Mouse (Mus musculus): ENCODE measurements at regions not wholly inside any gene's neighbourhood (a gene's known extent, or its start where the extent isn't known, plus 50 kb on each side); places are given as distances from the start of the nearest gene placed in this dataset.

DNA sequence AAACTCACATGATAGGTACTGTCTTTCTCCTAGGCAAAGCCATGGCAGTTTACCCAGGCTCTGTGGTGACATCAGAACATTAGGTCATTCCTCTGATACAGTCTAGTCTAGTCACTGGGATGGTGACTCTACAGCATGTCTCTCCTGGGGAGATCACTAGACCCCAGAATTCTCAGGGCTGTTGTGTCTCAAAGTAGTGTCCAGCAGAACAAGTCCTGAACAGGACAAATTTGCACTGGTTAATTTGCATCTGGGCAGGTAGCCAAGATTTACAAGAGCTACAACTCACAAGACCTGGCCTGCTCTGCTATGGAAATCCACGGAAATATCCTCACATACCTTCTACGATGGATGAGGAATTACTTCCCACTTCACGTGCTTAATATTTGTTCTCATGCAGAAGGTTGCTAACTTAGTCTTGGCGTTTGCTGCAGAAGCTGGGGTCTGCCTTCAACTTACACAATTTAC lies 88.2 kb upstream of the Cerkl start:
- TF ChIP-seq CTCF (conservative IDR thresholded peaks at IDR 0.05; ENCODE audit: insufficient read depth, insufficient read length, low read depth, low read length) (no peak), POLR2A (IDR thresholded peaks at IDR 0.05; ENCODE audit: low read depth, low read length) (no peak)
